Mouse (Mus musculus) hindbrain, embryonic 11.5 days (tissue): ENCODE measurements around the gene Six1. TPM values are rescaled to one million over a fixed set of nuclear protein-coding genes. Genes with fewer than 3 reads are reported as not detected.
"Not testable (repeated sequence)": the region's sequence is repeated elsewhere in the genome, so short reads cannot be mapped to it uniquely, and the experiment has no call there.

Experiments
- ATAC-seq: fragments of 200-750 bp; cut with Nextera tagmentation; 2 replicates; pipeline ENCODE4 v1.8.0; 2017; ENCODE audit warnings: mild to moderate bottlenecking, moderate TSS enrichment, moderate library complexity; ENCODE audit not compliant: low FRiP score
- DNase-seq: peaks from one replicate; pipeline ENCODE4 v3.0.0-alpha.2; 2015; ENCODE audit warnings: low spot score
- H3K27ac ChIP-seq: fragments of 300-500 bp; sonication (generic); 2 replicates; pipeline ENCODE4 v1.5.1; 2014; ENCODE audit warnings: mild to moderate bottlenecking, low read depth, low read length
- H3K27me3 ChIP-seq: fragments of 300-500 bp; sonication (generic); 2 replicates; pipeline ENCODE4 v1.6.1; 2014; ENCODE audit warnings: mild to moderate bottlenecking, low read length, moderate library complexity, mixed read lengths; ENCODE audit not compliant: control insufficient read depth, insufficient read depth
- H3K36me3 ChIP-seq: fragments of 300-500 bp; sonication (generic); 2 replicates; pipeline ENCODE4 v1.6.1; 2014; ENCODE audit warnings: mild to moderate bottlenecking, low read length, moderate library complexity, mixed read lengths; ENCODE audit not compliant: control insufficient read depth, insufficient read depth
- H3K4me1 ChIP-seq: fragments of 300-500 bp; sonication (generic); replicated peaks from 2 replicates; pipeline ENCODE4 v1.6.1; 2014; ENCODE audit warnings: low read length, mixed read lengths; ENCODE audit not compliant: control insufficient read depth, insufficient read depth
- H3K4me2 ChIP-seq: fragments of 300-500 bp; sonication (generic); replicated peaks from 2 replicates; pipeline ENCODE4 v1.6.1; 2014; ENCODE audit warnings: mild to moderate bottlenecking, low read depth, low read length
- H3K4me3 ChIP-seq: fragments of 300-500 bp; sonication (generic); 2 replicates; pipeline ENCODE4 v1.5.1; 2014; ENCODE audit warnings: low read depth, low read length
- H3K9ac ChIP-seq: fragments of 300-500 bp; sonication (generic); 2 replicates; pipeline ENCODE4 v1.6.1; 2014; ENCODE audit warnings: low read depth, low read length
- H3K9me3 ChIP-seq: fragments of 300-500 bp; sonication (generic); 2 replicates; pipeline ENCODE4 v1.6.1; 2016; ENCODE audit warnings: low read length; ENCODE audit not compliant: control insufficient read depth
- WGBS: fragments of 180-500 bp; shearing (Covaris S2); extraction: QIAGEN DNeasy Blood & Tissue Kit; methylation state at CpG from one replicate; pipeline ENCODE4 v1.1.7; 2014; 5-methylcytosine and 5-hydroxymethylcytosine counted together
- polyA plus RNA-seq: library from polyadenylated mRNA; unstranded; fragments of >200 nt; fragmentation: Nextera tagmentation; extraction: Ambion mirVana; gene quantifications from 2 replicates; pipeline ENCODE4 v1.2.1, GENCODE M21; 2014

The Six1 gene
- polyA plus RNA-seq, 1 experiment from 2014 or later = 24.6 TPM

- not testable (repeated sequence) for H3K4me2 ChIP-seq, DNase-seq, H3K4me3 ChIP-seq, ATAC-seq, H3K27ac ChIP-seq, H3K36me3 ChIP-seq, H3K9me3 ChIP-seq, H3K4me1 ChIP-seq, H3K27me3 ChIP-seq, H3K9ac ChIP-seq
- 52% methylated on average over 7 of the region's 17 CpGs for WGBS
Observed at GRCm38 (mm10) chr12:73002281-73002680, 51.4 kb downstream of the Six1 start.

- WGBS = 88% methylated on average over 4 of the region's 4 CpGs
- Histone ChIP-seq H3K4me2 (no peak overlapping the region), H3K27me3 (no peaks in the 10 kb centered on the region), H3K36me3 (no peaks in the 10 kb centered on the region), H3K4me3 (no peak overlapping the region), H3K27ac (no peak overlapping the region), H3K9ac (no peak overlapping the region), H3K4me1 (no peaks in the 10 kb centered on the region), H3K9me3 (no peaks in the 10 kb centered on the region)
- ATAC-seq = no peak
- DNase-seq = no peak
Observed at GRCm38 (mm10) chr12:72998105-72999001, 55.3 kb downstream of the Six1 start.

GRCm38 (mm10) chr12:72996646-72997045 is 57.0 kb downstream of the Six1 start:
- no peaks in the 10 kb centered on the region for H3K36me3 ChIP-seq
- no peak for DNase-seq
- H3K27me3 ChIP-seq = no peaks in the 10 kb centered on the region
- H3K4me3 ChIP-seq = no peak overlapping the region
- ATAC-seq = no peak
- 95% methylated on average over 3 of the region's 3 CpGs for WGBS
- no peaks in the 10 kb centered on the region for H3K9me3 ChIP-seq
- H3K4me1 ChIP-seq = no peaks in the 10 kb centered on the region
- no peak overlapping the region for H3K9ac ChIP-seq
- no peak overlapping the region for H3K4me2 ChIP-seq
- H3K27ac ChIP-seq = no peak overlapping the region

Other genes with a start within 250 kb of the Six1 start
- gene Six6, start 114.0 kb downstream of the Six1 start, polyA plus RNA-seq = 0.09 TPM in 1 of 2 replicates, not detected in the other
- 2.1 TPM in 2 replicates for gene 4930447C04Rik, start 113.1 kb downstream of the Six1 start, polyA plus RNA-seq
- 6.5 and 7.3 TPM in 2 replicates for gene Six4, start 59.6 kb upstream of the Six1 start, polyA plus RNA-seq
- gene Mnat1, start 69.8 kb upstream of the Six1 start, polyA plus RNA-seq = 36.7 and 40.9 TPM in 2 replicates
- gene Trmt5, start 232.8 kb upstream of the Six1 start, polyA plus RNA-seq = 19.2 and 22.3 TPM in 2 replicates
- gene Slc38a6, start 232.9 kb upstream of the Six1 start, polyA plus RNA-seq = 9.4 and 16.8 TPM in 2 replicates